Mouse (Mus musculus): ENCODE results near the gene Rpp25l. TPM values are rescaled to one million over a fixed set of nuclear protein-coding genes. Genes with fewer than 3 reads are reported as not detected.
A peak's percentile ranks its signal among the peaks of the same experiment; 100 is the strongest.

The Rpp25l gene
- total RNA-seq, 1 experiment, result 67.7 TPM

DNA sequence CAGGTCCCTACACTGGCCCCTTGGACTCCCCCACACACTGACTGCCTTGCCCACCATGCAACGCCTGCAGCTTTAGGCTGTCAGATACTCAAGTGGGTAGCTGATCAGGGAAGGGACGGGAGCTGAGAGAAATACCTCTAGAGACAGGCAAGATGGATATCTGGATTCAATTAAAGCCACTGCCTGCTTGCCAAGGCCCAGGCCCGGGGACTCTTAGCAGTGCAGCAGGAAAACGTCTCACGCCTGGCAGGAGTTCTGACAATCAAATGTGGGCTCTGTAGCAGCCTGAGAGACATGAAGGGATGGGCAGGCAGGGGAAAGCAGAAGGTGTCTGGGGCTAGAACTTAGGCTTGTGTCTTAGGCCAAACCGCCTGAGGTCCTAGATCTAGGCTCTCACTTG lies 3.5 kb upstream of the Rpp25l start:
- Histone ChIP-seq H3K4me3 (ENCODE audit: insufficient read depth in 1 of 2, low read depth in 1 of 2, low read length in 2 of 2, poor library complexity in 1 of 2, severe bottlenecking in 1 of 2) (no peak overlapping the region), H3K9ac (ENCODE audit: insufficient read depth, low read depth, low read length, poor library complexity, severe bottlenecking) (no peak overlapping the region), H3K27ac (ENCODE audit: insufficient read depth, low read depth, low read length, poor library complexity, severe bottlenecking) (no peak overlapping the region), H3K36me3 (ENCODE audit: control insufficient read depth, insufficient read depth, low read length, poor library complexity, severe bottlenecking) (peaks cover 16% of the 10 kb centered on the region; the same call in 1 of the 2 replicates), H3K9me3 (ENCODE audit: control insufficient read depth, insufficient read depth, low read depth, low read length) (no peaks in the 10 kb centered on the region), H3K4me1 (ENCODE audit: control insufficient read depth in 2 of 2, insufficient read depth in 2 of 2, low read length in 2 of 2, poor library complexity in 1 of 2) (peaks cover 2 to 3% of the 10 kb centered on the region in 2 experiments; a peak in 1 of 4 replicates)
- DNase-seq (ENCODE audit: low read depth, low spot score), result no peak
- in situ Hi-C loops (cut with MboI; ENCODE audit: low sequenced_read_pairs in 2 of 2, unreplicated experiment in 2 of 2), result loop anchor here in 1 of 2 experiments (25.0 kb wide), 1 partner anchor 155 kb away; the partner anchor contains the start of genes Dnaic1 and Fam219a
- TF ChIP-seq CHD2 (IDR thresholded peaks at IDR 0.05; ENCODE audit: low read depth, low read length), result no peak

DNA sequence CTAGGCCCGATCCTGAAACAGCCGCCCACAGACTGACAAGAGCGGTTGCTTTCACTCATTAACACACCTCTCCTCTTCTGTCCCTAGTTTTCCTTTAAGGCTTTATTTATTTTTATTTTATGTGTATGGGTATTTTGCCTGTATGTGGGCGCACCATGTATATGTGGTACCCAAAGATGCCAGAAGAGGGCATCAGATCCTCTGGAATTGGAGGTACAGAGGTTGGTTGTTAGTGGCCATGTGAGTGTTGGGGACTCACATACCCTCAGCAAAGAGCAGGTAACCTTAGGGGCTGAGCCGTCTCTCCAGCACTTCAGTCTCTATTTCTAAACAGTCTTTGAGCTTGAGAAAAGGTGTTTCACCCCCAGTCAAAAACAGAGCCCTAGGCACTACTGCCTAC lies 2.3 kb upstream of the Rpp25l start:
- TF ChIP-seq ZC3H11A (IDR thresholded peaks at IDR 0.05; ENCODE audit: borderline replicate concordance, low read depth, low read length) (no peak), ZNF384 (IDR thresholded peaks at IDR 0.05; ENCODE audit: low read depth, low read length) (no peak), MAFK (IDR thresholded peaks at IDR 0.05; ENCODE audit: insufficient read depth, low read depth, low read length) (no peak), CHD2 (IDR thresholded peaks at IDR 0.05; ENCODE audit: low read depth, low read length) (no peak), HCFC1 (IDR thresholded peaks at IDR 0.05; ENCODE audit: borderline replicate concordance, insufficient read depth, low read length) (no peak)
- Histone ChIP-seq H3K9ac (ENCODE audit: insufficient read depth, low read depth, low read length, poor library complexity, severe bottlenecking) (no peak overlapping the region), H3K27ac (ENCODE audit: insufficient read depth, low read depth, low read length, poor library complexity, severe bottlenecking) (no peak overlapping the region), H3K4me3 (ENCODE audit: insufficient read depth in 1 of 2, low read depth in 1 of 2, low read length in 2 of 2, poor library complexity in 1 of 2, severe bottlenecking in 1 of 2) (no peak overlapping the region), H3K4me1 (ENCODE audit: control insufficient read depth in 2 of 2, insufficient read depth in 2 of 2, low read length in 2 of 2, poor library complexity in 1 of 2) (peaks cover 2 to 5% of the 10 kb centered on the region in 2 experiments; a peak in 1 of 4 replicates), H3K9me3 (ENCODE audit: control insufficient read depth, insufficient read depth, low read depth, low read length) (no peaks in the 10 kb centered on the region), H3K36me3 (ENCODE audit: control insufficient read depth, insufficient read depth, low read length, poor library complexity, severe bottlenecking) (peaks cover 21% of the 10 kb centered on the region; the same call in 1 of the 2 replicates)
- DNase-seq (ENCODE audit: low read depth, low spot score), result no peak
- in situ Hi-C loops (cut with MboI; ENCODE audit: low sequenced_read_pairs in 2 of 2, unreplicated experiment in 2 of 2), result loop anchor here in 1 of 2 experiments (25.0 kb wide), 1 partner anchor 153 kb away; the partner anchor contains the start of genes Dnaic1 and Fam219a

DNA sequence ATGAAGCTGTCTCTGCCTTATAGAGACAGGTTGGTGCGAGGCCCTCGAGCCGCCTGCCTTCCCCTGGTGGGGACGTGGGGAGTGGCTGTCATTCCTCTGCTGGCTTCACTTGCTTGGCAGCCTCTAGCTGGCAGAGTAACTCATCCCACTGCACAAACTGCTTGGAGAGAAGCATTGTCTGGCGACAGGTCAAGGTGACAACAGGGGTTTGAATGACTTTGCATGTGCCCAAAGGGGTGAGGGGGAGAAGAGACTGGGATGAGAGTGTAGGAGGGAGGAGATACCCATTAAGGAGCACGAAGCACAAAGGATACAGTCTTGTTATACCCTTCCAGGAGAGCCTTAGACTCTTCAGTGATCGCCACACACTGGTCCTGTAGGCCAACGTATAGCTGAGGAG lies 1.7 kb upstream of the Rpp25l start:
- H3K4me3 ChIP-seq (ENCODE audit: insufficient read depth in 1 of 2, low read depth in 1 of 2, low read length in 2 of 2, poor library complexity in 1 of 2, severe bottlenecking in 1 of 2), result no peak overlapping the region
- peaks cover 2 to 5% of the 10 kb centered on the region in 2 experiments; a peak in 1 of 4 replicates for H3K4me1 ChIP-seq (ENCODE audit: control insufficient read depth in 2 of 2, insufficient read depth in 2 of 2, low read length in 2 of 2, poor library complexity in 1 of 2)
- no peak overlapping the region for H3K9ac ChIP-seq (ENCODE audit: insufficient read depth, low read depth, low read length, poor library complexity, severe bottlenecking)
- peaks cover 21% of the 10 kb centered on the region; the same call in 1 of the 2 replicates for H3K36me3 ChIP-seq (ENCODE audit: control insufficient read depth, insufficient read depth, low read length, poor library complexity, severe bottlenecking)
- H3K27ac ChIP-seq (ENCODE audit: insufficient read depth, low read depth, low read length, poor library complexity, severe bottlenecking), result no peak overlapping the region
- no peak for DNase-seq (ENCODE audit: low read depth, low spot score)
- in situ Hi-C loops (cut with MboI; ENCODE audit: low sequenced_read_pairs in 2 of 2, unreplicated experiment in 2 of 2), result loop anchor here in 1 of 2 experiments (25.0 kb wide), 1 partner anchor 153 kb away; the partner anchor contains the start of genes Dnaic1 and Fam219a
- no peaks in the 10 kb centered on the region for H3K9me3 ChIP-seq (ENCODE audit: control insufficient read depth, insufficient read depth, low read depth, low read length)
- TF ChIP-seq HCFC1 (IDR thresholded peaks at IDR 0.05; ENCODE audit: borderline replicate concordance, insufficient read depth, low read length) (no peak), MAFK (IDR thresholded peaks at IDR 0.05; ENCODE audit: insufficient read depth, low read depth, low read length) (no peak), ZNF384 (IDR thresholded peaks at IDR 0.05; ENCODE audit: low read depth, low read length) (no peak), CHD2 (IDR thresholded peaks at IDR 0.05; ENCODE audit: low read depth, low read length) (no peak), ZC3H11A (IDR thresholded peaks at IDR 0.05; ENCODE audit: borderline replicate concordance, low read depth, low read length) (no peak)

DNA sequence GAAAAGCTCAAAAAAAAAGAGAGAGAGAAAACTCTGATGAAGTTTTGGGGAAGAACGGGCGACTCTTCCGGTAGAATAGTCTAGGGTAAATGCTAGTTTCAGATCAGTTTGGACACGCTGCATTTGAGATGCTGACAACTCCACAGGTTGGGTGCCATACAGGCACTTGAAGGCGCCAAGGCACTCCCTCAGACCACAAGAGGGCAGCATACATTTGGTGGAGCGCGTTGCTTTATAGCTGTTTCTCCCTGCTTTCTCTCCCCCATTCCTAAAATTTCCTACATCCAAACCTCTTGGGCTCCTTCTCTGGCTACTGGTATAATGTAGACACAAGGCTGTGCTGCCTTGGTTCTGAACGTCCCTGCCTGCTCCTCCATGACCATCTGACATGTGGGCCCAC lies 942 bp upstream of the Rpp25l start:
- Histone ChIP-seq H3K27ac (ENCODE audit: insufficient read depth, low read depth, low read length, poor library complexity, severe bottlenecking) (no peak overlapping the region), H3K36me3 (ENCODE audit: control insufficient read depth, insufficient read depth, low read length, poor library complexity, severe bottlenecking) (peaks cover 17% of the 10 kb centered on the region; the same call in 1 of the 2 replicates), H3K9me3 (ENCODE audit: control insufficient read depth, insufficient read depth, low read depth, low read length) (no peaks in the 10 kb centered on the region), H3K9ac (ENCODE audit: insufficient read depth, low read depth, low read length, poor library complexity, severe bottlenecking) (no peak overlapping the region), H3K4me3 (ENCODE audit: insufficient read depth in 1 of 2, low read depth in 1 of 2, low read length in 2 of 2, poor library complexity in 1 of 2, severe bottlenecking in 1 of 2) (peak overlapping the region in 1 of 2 experiments; percentile 11; a peak in 1 of 4 replicates), H3K4me1 (ENCODE audit: control insufficient read depth in 2 of 2, insufficient read depth in 2 of 2, low read length in 2 of 2, poor library complexity in 1 of 2) (peaks cover 2 to 5% of the 10 kb centered on the region in 2 experiments; a peak in 1 of 4 replicates)
- no peak for DNase-seq (ENCODE audit: low read depth, low spot score)
- TF ChIP-seq CHD2 (IDR thresholded peaks at IDR 0.05; ENCODE audit: low read depth, low read length) (no peak), HCFC1 (IDR thresholded peaks at IDR 0.05; ENCODE audit: borderline replicate concordance, insufficient read depth, low read length) (no peak), ZC3H11A (IDR thresholded peaks at IDR 0.05; ENCODE audit: borderline replicate concordance, low read depth, low read length) (no peak), MAFK (IDR thresholded peaks at IDR 0.05; ENCODE audit: insufficient read depth, low read depth, low read length) (no peak), ZNF384 (IDR thresholded peaks at IDR 0.05; ENCODE audit: low read depth, low read length) (no peak)
- in situ Hi-C loops (cut with MboI; ENCODE audit: low sequenced_read_pairs in 2 of 2, unreplicated experiment in 2 of 2), result loop anchor here in 1 of 2 experiments (25.0 kb wide), 1 partner anchor 152 kb away; the partner anchor contains the start of genes Dnaic1 and Fam219a

Data from ES-E14 (cell line).